Mouse (Mus musculus) heart, adult 2 months (tissue): Measurements from ENCODE around the gene Apba1.

Source experiments
- CTCF ChIP-seq: fragments of 200-600 bp; IDR thresholded peaks from 2 replicates; pipeline ENCODE4 v1.8.1; 2022; ENCODE audit warnings: antibody characterized with exemption, mild to moderate bottlenecking, moderate library complexity
- EP300 ChIP-seq: fragments of 200-500 bp; IDR thresholded peaks from 2 replicates; pipeline ENCODE4 v1.6.1; 2011; ENCODE audit warnings: low read depth, low read length, control low read depth; ENCODE audit not compliant: insufficient read depth
- POLR2A ChIP-seq: fragments of 200-500 bp; IDR thresholded peaks from 2 replicates; pipeline ENCODE4 v1.6.1; 2011; ENCODE audit warnings: mild to moderate bottlenecking, low read depth, low read length, control low read depth; ENCODE audit not compliant: insufficient read depth

- no peak for TF ChIP-seq CTCF
- no peak for TF ChIP-seq EP300
- TF ChIP-seq POLR2A: no peak
Observed at GRCm38 (mm10) chr19:23807371-23807770, 48.7 kb downstream of the Apba1 start.
